Mouse (Mus musculus) cerebellum, adult 2 months (tissue): ENCODE measurements around the gene Gm14399.
"Not testable (repeated sequence)": the region's sequence is repeated elsewhere in the genome, so short reads cannot be mapped to it uniquely, and the experiment has no call there.

Source experiments
- CTCF ChIP-seq: fragments of 200-500 bp; IDR thresholded peaks from 2 replicates; pipeline ENCODE4 v1.5.1; 2011; ENCODE audit warnings: low read depth, mild to moderate bottlenecking, control low read depth, low read length, moderate library complexity, borderline replicate concordance; ENCODE audit not compliant: insufficient read depth
- POLR2A ChIP-seq: fragments of 200-500 bp; IDR thresholded peaks from 2 replicates; pipeline ENCODE4 v1.6.1; 2011; ENCODE audit warnings: low read length, control low read depth, borderline replicate concordance; ENCODE audit not compliant: insufficient read depth

DNA sequence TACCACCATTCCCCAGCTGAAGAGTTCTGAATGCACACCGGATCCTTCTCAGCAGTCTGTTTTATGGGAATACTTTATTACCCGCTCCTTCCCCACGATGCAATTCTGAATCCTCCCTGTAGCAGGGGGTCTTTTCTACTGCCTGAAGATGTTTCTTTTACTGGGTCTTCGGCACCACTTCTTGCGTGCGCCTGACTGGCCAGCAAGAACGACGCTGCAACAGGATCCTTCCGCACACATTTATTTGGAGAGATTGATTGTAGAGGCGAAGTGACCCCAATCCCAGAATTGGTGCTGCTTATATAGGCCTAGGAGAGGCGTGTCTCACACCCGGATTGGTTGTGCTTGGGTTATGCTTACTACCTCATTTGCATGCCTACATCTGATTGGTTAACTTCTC is 23.3 kb upstream of the Gm14399 start:
- TF ChIP-seq CTCF, POLR2A: not testable (repeated sequence)
